39 mouse cellular contexts compared by ENCODE assay signal in the genomic region with DNA sequence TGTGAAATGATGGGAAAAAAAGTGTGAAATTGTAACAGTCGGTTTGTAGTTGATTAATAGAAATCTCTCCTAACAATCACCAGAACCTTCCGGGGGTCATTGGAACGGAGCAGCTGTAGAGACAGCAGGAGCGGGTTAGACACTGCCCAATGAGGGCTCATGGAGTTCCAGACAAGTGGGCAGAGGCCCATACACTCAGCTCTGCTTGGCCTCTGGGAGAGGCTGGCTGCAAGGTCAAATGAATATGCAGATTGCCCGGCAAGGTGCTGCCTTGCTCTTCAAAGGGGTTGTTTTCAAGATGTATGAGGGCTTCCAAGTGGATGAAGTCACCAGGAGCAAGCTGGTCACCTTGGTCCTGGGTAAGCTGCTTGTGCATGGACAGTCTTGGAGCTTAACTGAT. TPM values are rescaled to one million over a fixed set of nuclear protein-coding genes. Genes with fewer than 3 reads are reported as not detected.
DNase-seq lines count a peak whose midpoint lies in the region; ATAC-seq and TF ChIP-seq lines count a peak whose summit lies in the region.
"Had no signal": no experiment of that assay in that cellular context is flagged by ENCODE, and none has a peak within 500 bp of the region (broad histone marks: within the 10 kb centered on the region; RNA-seq: fewer than 3 reads in every experiment).

No protein-coding gene starts in this region.

- 18% methylated on average over 5 of the region's 5 CpGs for WGBS in hindbrain, embryonic 16.5 days
- 22% methylated on average over 5 of the region's 5 CpGs for WGBS in hindbrain, postnatal 0 days
- WGBS in neural tube, embryonic 11.5 days = 12% methylated on average over 5 of the region's 5 CpGs
- WGBS in limb, embryonic 10.5 days = 9% methylated on average over 5 of the region's 5 CpGs

- no peaks in the 10 kb centered on the region for H3K9me3 ChIP-seq in hindbrain, embryonic 16.5 days (ENCODE audit: control insufficient read depth, low read length)
- H3K9me3 ChIP-seq in hindbrain, postnatal 0 days (ENCODE audit: low read length) = no peaks in the 10 kb centered on the region
- H3K9me3 ChIP-seq in neural tube, embryonic 11.5 days (ENCODE audit: control insufficient read depth, low read length) = no peaks in the 10 kb centered on the region
- H3K9me3 ChIP-seq in limb, embryonic 10.5 days (replicated peaks) = no peaks in the 10 kb centered on the region
- H3K9me3 ChIP-seq: embryonic facial prominence, embryonic 10.5 days; embryonic facial prominence, embryonic 15.5 days; forebrain, embryonic 12.5 days; kidney, embryonic 15.5 days; liver, embryonic 12.5 days; megakaryocyte, embryonic 14.5 days; midbrain, embryonic 13.5 days had no signal

- H3K4me3 ChIP-seq in hindbrain, embryonic 16.5 days (ENCODE audit: low read length) = no peak overlapping the region
- H3K4me3 ChIP-seq in hindbrain, postnatal 0 days (ENCODE audit: low read length) = no peak overlapping the region
- H3K4me3 ChIP-seq in neural tube, embryonic 11.5 days (ENCODE audit: low read depth, low read length) = no peak overlapping the region
- no peak overlapping the region for H3K4me3 ChIP-seq in limb, embryonic 10.5 days
- H3K4me3 ChIP-seq: embryonic facial prominence, embryonic 10.5 days; embryonic facial prominence, embryonic 15.5 days; forebrain, embryonic 12.5 days; kidney, embryonic 15.5 days; left cerebral cortex, adult 2 months; liver, embryonic 12.5 days; megakaryocyte, embryonic 14.5 days; midbrain, embryonic 13.5 days had no signal

- H3K4me1 ChIP-seq in hindbrain, embryonic 16.5 days (ENCODE audit: control insufficient read depth, insufficient read depth, low read depth, low read length) = no peaks in the 10 kb centered on the region
- no peaks in the 10 kb centered on the region for H3K4me1 ChIP-seq in hindbrain, postnatal 0 days (ENCODE audit: insufficient read depth, low read length)
- peaks cover 4% of the 10 kb centered on the region; the same call in 1 of the 2 replicates for H3K4me1 ChIP-seq in neural tube, embryonic 11.5 days (ENCODE audit: control insufficient read depth, insufficient read depth, low read length)
- peaks cover 17% of the 10 kb centered on the region for H3K4me1 ChIP-seq in limb, embryonic 10.5 days
- H3K4me1 ChIP-seq: embryonic facial prominence, embryonic 10.5 days; embryonic facial prominence, embryonic 15.5 days; kidney, embryonic 15.5 days; liver, embryonic 12.5 days had no signal

- peak; percentile 48 for DNase-seq in embryo, embryonic 10.5 days (ENCODE audit: low spot score)
- no peak for DNase-seq in embryo, embryonic 9.5 days (ENCODE audit: extremely low spot score)
- DNase-seq in hindbrain, postnatal 0 days (ENCODE audit: low spot score) = no peak
- DNase-seq in ES-CJ7 (ENCODE audit: low read depth, low spot score) = peak; percentile 42
- peak; percentile 48 for DNase-seq in neural tube, embryonic 11.5 days (ENCODE audit: low spot score)
- DNase-seq in limb, embryonic 10.5 days (ENCODE audit: low spot score) = no peak
- DNase-seq: adrenal gland, adult 2 months; adrenal gland, postnatal 36 days; cerebellum, adult 8-10 months; cerebellum, postnatal 36 days; gastrocnemius, postnatal 14 days; heart, postnatal 36 days; kidney, adult 18-20 months; kidney, postnatal 25 days; liver, postnatal 0 days; lung, postnatal 4 days; right cerebral cortex, adult 18-20 months; spleen, adult 18-20 months; thymus, postnatal 14 days had no signal

- peaks cover 2% of the 10 kb centered on the region; the same call in 1 of the 2 replicates for H3K27me3 ChIP-seq in hindbrain, embryonic 16.5 days (replicated peaks; ENCODE audit: control insufficient read depth, insufficient read depth, low read length)
- no peaks in the 10 kb centered on the region for H3K27me3 ChIP-seq in hindbrain, postnatal 0 days (ENCODE audit: insufficient read depth, low read length)
- H3K27me3 ChIP-seq in neural tube, embryonic 11.5 days (ENCODE audit: control insufficient read depth, insufficient read depth, low read length) = no peaks in the 10 kb centered on the region
- no peaks in the 10 kb centered on the region for H3K27me3 ChIP-seq in limb, embryonic 10.5 days (ENCODE audit: low read depth, poor library complexity, severe bottlenecking)
- H3K27me3 ChIP-seq: embryonic facial prominence, embryonic 15.5 days; forebrain, embryonic 12.5 days; liver, embryonic 12.5 days; midbrain, embryonic 13.5 days had no signal

- H3K9ac ChIP-seq in hindbrain, embryonic 16.5 days (ENCODE audit: low read depth, low read length) = no peak overlapping the region
- H3K9ac ChIP-seq in hindbrain, postnatal 0 days (replicated peaks; ENCODE audit: low read length) = no peak overlapping the region
- no peak overlapping the region for H3K9ac ChIP-seq in neural tube, embryonic 11.5 days (ENCODE audit: low read length)
- H3K9ac ChIP-seq: embryonic facial prominence, embryonic 15.5 days; forebrain, embryonic 12.5 days; kidney, embryonic 15.5 days; liver, embryonic 12.5 days; liver, postnatal 0 days; midbrain, embryonic 13.5 days had no signal

- 0 out of 2 replicates have a peak, but pooled peaks have one; percentile 52 for ATAC-seq in hindbrain, embryonic 16.5 days
- no peak for ATAC-seq in hindbrain, postnatal 0 days
- ATAC-seq in neural tube, embryonic 11.5 days (ENCODE audit: insufficient read depth, low FRiP score, low TSS enrichment) = 0 out of 2 replicates have a peak, but pooled peaks have one; percentile 55
- ATAC-seq: activated CD4-positive, CD25-positive, alpha-beta regulatory T cell, adult 4 months; liver, embryonic 12.5 days; liver, postnatal 0 days; midbrain, embryonic 13.5 days had no signal

- no peak for TF ChIP-seq CTCF in hindbrain, postnatal 0 days (IDR thresholded peaks at IDR 0.05; ENCODE audit: low read depth)

- no peaks in the 10 kb centered on the region for H3K36me3 ChIP-seq in hindbrain, embryonic 16.5 days (ENCODE audit: control insufficient read depth, insufficient read depth, low read length)
- no peaks in the 10 kb centered on the region for H3K36me3 ChIP-seq in hindbrain, postnatal 0 days (ENCODE audit: insufficient read depth, low read length)
- H3K36me3 ChIP-seq in neural tube, embryonic 11.5 days (ENCODE audit: control insufficient read depth, insufficient read depth, low read length) = no peaks in the 10 kb centered on the region
- H3K36me3 ChIP-seq in limb, embryonic 10.5 days = no peaks in the 10 kb centered on the region
- H3K36me3 ChIP-seq: embryonic facial prominence, embryonic 10.5 days; embryonic facial prominence, embryonic 15.5 days; forebrain, embryonic 12.5 days; kidney, embryonic 15.5 days; liver, embryonic 12.5 days; midbrain, embryonic 13.5 days had no signal

- no peak overlapping the region for H3K27ac ChIP-seq in hindbrain, embryonic 16.5 days (ENCODE audit: low read depth, low read length)
- no peak overlapping the region for H3K27ac ChIP-seq in hindbrain, postnatal 0 days
- H3K27ac ChIP-seq in neural tube, embryonic 11.5 days (ENCODE audit: low read depth, low read length) = no peak overlapping the region
- H3K27ac ChIP-seq in limb, embryonic 10.5 days = no peak overlapping the region
- H3K27ac ChIP-seq: embryonic facial prominence, embryonic 10.5 days; embryonic facial prominence, embryonic 15.5 days; forebrain, embryonic 12.5 days; kidney, embryonic 15.5 days; left cerebral cortex, adult 2 months; liver, embryonic 12.5 days; midbrain, embryonic 13.5 days had no signal

- no peak overlapping the region for H3K4me2 ChIP-seq in hindbrain, embryonic 16.5 days (ENCODE audit: low read length)
- no peak overlapping the region for H3K4me2 ChIP-seq in hindbrain, postnatal 0 days (ENCODE audit: low read depth, low read length)
- no peak overlapping the region for H3K4me2 ChIP-seq in neural tube, embryonic 11.5 days (ENCODE audit: low read depth)
- H3K4me2 ChIP-seq: embryonic facial prominence, embryonic 15.5 days; forebrain, embryonic 12.5 days; heart, embryonic 11.5 days; kidney, embryonic 15.5 days; liver, embryonic 12.5 days; midbrain, embryonic 13.5 days had no signal

RNA-seq across cellular contexts. Expression of a gene that starts 57.6 kb away (rescaled TPM):
- 5.0 and 6.7 TPM in 2 replicates for polyA plus RNA-seq in hindbrain, embryonic 16.5 days (2015; fragmentation: Nextera tagmentation; extraction: Ambion mirVana)
- 1.3 TPM in 1 of 2 replicates, not detected in the other for total RNA-seq in hindbrain, postnatal 0 days (2014; rRNA removed)
- 1.8 and 1.9 TPM in 2 replicates for polyA plus RNA-seq in hindbrain, postnatal 0 days (2015; fragmentation: Nextera tagmentation; extraction: Ambion mirVana)
- 36.6 and 38.9 TPM in 2 replicates for polyA plus RNA-seq in neural tube, embryonic 11.5 days (2014; fragmentation: Nextera tagmentation; extraction: Ambion mirVana)
- not detected in 2 replicates for polyA plus RNA-seq in limb, embryonic 10.5 days (2016; fragmentation: Nextera tagmentation; extraction: Ambion mirVana)
- total RNA-seq: adrenal gland, adult 2 months; adrenal gland, postnatal 36 days; gastrocnemius, postnatal 14 days; granulocyte monocyte progenitor cell, adult 5-6 weeks; heart, postnatal 36 days; layer of hippocampus, adult 18-20 months; layer of hippocampus, postnatal 10 days; left cerebral cortex, adult 2 months; left cerebral cortex, postnatal 25 days; monocyte, adult 5-6 weeks had no signal
- polyA plus RNA-seq: activated CD4-positive, CD25-positive, alpha-beta regulatory T cell, adult 4 months; adrenal gland, adult 2 months; embryonic facial prominence, embryonic 15.5 days; heart, embryonic 16.5 days; kidney, embryonic 15.5 days; limb, embryonic 14.5 days; liver, embryonic 12.5 days; liver, postnatal 0 days; lung, embryonic 16.5 days; stomach, embryonic 16.5 days had no signal

Comparison
In these comparisons a context has a peak if more than half of its experiments do, and no peak if none do; other contexts are left out.
1. DNase-seq: peak in embryo, embryonic 10.5 days (single experiment), ES-CJ7 (single experiment) and neural tube, embryonic 11.5 days (single experiment); none in embryo, embryonic 9.5 days (single experiment), hindbrain, postnatal 0 days (single experiment) and limb, embryonic 10.5 days (single experiment).